Mouse (Mus musculus) intestine, embryonic 15.5 days (tissue): ENCODE results near the gene Pfkp. TPM values are rescaled to one million over a fixed set of nuclear protein-coding genes. Genes with fewer than 3 reads are reported as not detected.

Experiments used
- ATAC-seq: fragments of 200-750 bp; cut with Nextera tagmentation; 2 replicates; pipeline ENCODE4 v1.8.0; 2017; ENCODE audit warnings: moderate TSS enrichment, moderate library complexity
- H3K27ac ChIP-seq: fragments of 300-500 bp; sonication (generic); 2 replicates; pipeline ENCODE4 v1.5.1; 2015; ENCODE audit warnings: mild to moderate bottlenecking, inconsistent platforms
- H3K27me3 ChIP-seq: fragments of 300-500 bp; sonication (generic); replicated peaks from 2 replicates; pipeline ENCODE4 v1.6.1; 2015; ENCODE audit warnings: inconsistent platforms
- H3K36me3 ChIP-seq: fragments of 300-500 bp; sonication (generic); 2 replicates; pipeline ENCODE4 v1.6.1; 2015; ENCODE audit warnings: inconsistent platforms
- H3K4me1 ChIP-seq: fragments of 300-500 bp; sonication (generic); replicated peaks from 2 replicates; pipeline ENCODE4 v1.6.1; 2015; ENCODE audit warnings: inconsistent platforms
- H3K4me2 ChIP-seq: fragments of 300-500 bp; sonication (generic); replicated peaks from 2 replicates; pipeline ENCODE4 v1.6.1; 2015; ENCODE audit warnings: mild to moderate bottlenecking, inconsistent platforms
- H3K4me3 ChIP-seq: fragments of 300-500 bp; sonication (generic); replicated peaks from 2 replicates; pipeline ENCODE4 v1.5.1; 2015; ENCODE audit warnings: inconsistent platforms
- H3K9ac ChIP-seq: fragments of 300-500 bp; sonication (generic); 2 replicates; pipeline ENCODE4 v1.6.1; 2015; ENCODE audit warnings: inconsistent platforms
- H3K9me3 ChIP-seq: fragments of 300-500 bp; sonication (generic); 2 replicates; pipeline ENCODE4 v1.6.1; 2016; ENCODE audit warnings: inconsistent platforms
- WGBS: fragments of 180-500 bp; shearing (Covaris S2); methylation state at CpG from one replicate; pipeline ENCODE4 v1.1.7; 2015; 5-methylcytosine and 5-hydroxymethylcytosine counted together
- polyA plus RNA-seq: library from polyadenylated mRNA; unstranded; fragments of >200 nt; fragmentation: Nextera tagmentation; extraction: Ambion mirVana; gene quantifications from 2 replicates; pipeline ENCODE4 v1.2.1, GENCODE M21; 2015

Pfkp gene
- polyA plus RNA-seq, 1 experiment from 2014 or later: 98.5 TPM

- Histone ChIP-seq H3K9me3 (no peaks in the 10 kb centered on the region), H3K4me3 (no peak overlapping the region), H3K4me1 (no peaks in the 10 kb centered on the region), H3K27me3 (no peaks in the 10 kb centered on the region), H3K9ac (no peak overlapping the region), H3K4me2 (no peak overlapping the region), H3K27ac (no peak overlapping the region), H3K36me3 (0 out of 2 replicates have a peak, but pooled peaks cover 2% of the 10 kb centered on the region)
- WGBS: 90% methylated on average over 16 of the region's 16 CpGs
- ATAC-seq: no peak
These were observed 50.8 kb downstream of the Pfkp start for GRCm38 (mm10) chr13:6597801-6598200.

- WGBS: 91% methylated on average over 4 of the region's 4 CpGs
- ATAC-seq: no peak
- H3K9me3 ChIP-seq: no peaks in the 10 kb centered on the region
- no peak overlapping the region for H3K9ac ChIP-seq
- H3K4me3 ChIP-seq: no peak overlapping the region
- H3K4me1 ChIP-seq: no peaks in the 10 kb centered on the region
- H3K4me2 ChIP-seq: no peak overlapping the region
- H3K27ac ChIP-seq: no peak overlapping the region
- H3K36me3 ChIP-seq: 0 out of 2 replicates have a peak, but pooled peaks cover 2% of the 10 kb centered on the region
- H3K27me3 ChIP-seq: no peaks in the 10 kb centered on the region
These were observed 53.2 kb downstream of the Pfkp start for GRCm38 (mm10) chr13:6595403-6595802.

GRCm38 (mm10) chr13:6590846-6591245, 57.7 kb downstream of the Pfkp start:
- Histone ChIP-seq H3K27ac (no peak overlapping the region), H3K4me1 (no peaks in the 10 kb centered on the region), H3K4me2 (no peak overlapping the region), H3K9me3 (no peaks in the 10 kb centered on the region), H3K9ac (no peak overlapping the region), H3K4me3 (no peak overlapping the region), H3K36me3 (no peaks in the 10 kb centered on the region), H3K27me3 (no peaks in the 10 kb centered on the region)
- no peak for ATAC-seq
- WGBS: 42% methylated on average over 3 of the region's 3 CpGs

GRCm38 (mm10) chr13:6586009-6586408, 62.6 kb downstream of the Pfkp start:
- Histone ChIP-seq H3K9me3 (no peaks in the 10 kb centered on the region), H3K4me3 (no peak overlapping the region), H3K9ac (no peak overlapping the region), H3K27ac (no peak overlapping the region), H3K36me3 (peaks cover 3% of the 10 kb centered on the region; the same call in 1 of the 2 replicates), H3K4me1 (no peaks in the 10 kb centered on the region), H3K27me3 (no peaks in the 10 kb centered on the region), H3K4me2 (no peak overlapping the region)
- no peak for ATAC-seq
- 67% methylated on average over 9 of the region's 9 CpGs for WGBS

GRCm38 (mm10) chr13:6583499-6584125, 65.0 kb downstream of the Pfkp start:
- Histone ChIP-seq H3K9me3 (no peaks in the 10 kb centered on the region), H3K4me2 (no peak overlapping the region), H3K9ac (no peak overlapping the region), H3K27ac (no peak overlapping the region), H3K4me1 (no peaks in the 10 kb centered on the region), H3K27me3 (no peaks in the 10 kb centered on the region), H3K4me3 (no peak overlapping the region), H3K36me3 (peaks cover 14% of the 10 kb centered on the region)
- ATAC-seq: no peak
- 82% methylated on average over 4 of the region's 4 CpGs for WGBS

GRCm38 (mm10) chr13:6575920-6576509, 72.6 kb downstream of the Pfkp start:
- WGBS: 97% methylated on average over 6 of the region's 6 CpGs
- Histone ChIP-seq H3K4me2 (no peak overlapping the region), H3K27me3 (no peaks in the 10 kb centered on the region), H3K4me1 (no peaks in the 10 kb centered on the region), H3K9ac (no peak overlapping the region), H3K36me3 (peaks cover 41% of the 10 kb centered on the region), H3K4me3 (no peak overlapping the region), H3K27ac (no peak overlapping the region), H3K9me3 (no peaks in the 10 kb centered on the region)
- ATAC-seq: no peak

- Histone ChIP-seq H3K36me3 (peaks cover 23% of the 10 kb centered on the region), H3K4me1 (no peaks in the 10 kb centered on the region), H3K27ac (no peak overlapping the region), H3K9ac (no peak overlapping the region), H3K27me3 (no peaks in the 10 kb centered on the region), H3K9me3 (no peaks in the 10 kb centered on the region), H3K4me2 (no peak overlapping the region), H3K4me3 (no peak overlapping the region)
- 88% methylated on average over 5 of the region's 5 CpGs for WGBS
- no peak for ATAC-seq
These were observed 83.0 kb downstream of the Pfkp start for GRCm38 (mm10) chr13:6565571-6565970.

GRCm38 (mm10) chr13:6562409-6562808, 86.2 kb downstream of the Pfkp start:
- H3K36me3 ChIP-seq: peaks cover 26% of the 10 kb centered on the region
- no peak overlapping the region for H3K9ac ChIP-seq
- ATAC-seq: no peak
- no peaks in the 10 kb centered on the region for H3K9me3 ChIP-seq
- no peak overlapping the region for H3K4me2 ChIP-seq
- no peak overlapping the region for H3K4me3 ChIP-seq
- H3K4me1 ChIP-seq: no peaks in the 10 kb centered on the region
- no peak overlapping the region for H3K27ac ChIP-seq
- WGBS: 83% methylated on average over 2 of the region's 2 CpGs
- no peaks in the 10 kb centered on the region for H3K27me3 ChIP-seq

- H3K27me3 ChIP-seq: no peaks in the 10 kb centered on the region
- H3K9ac ChIP-seq: no peak overlapping the region
- ATAC-seq: no peak
- no peaks in the 10 kb centered on the region for H3K9me3 ChIP-seq
- no peaks in the 10 kb centered on the region for H3K4me1 ChIP-seq
- H3K4me3 ChIP-seq: no peak overlapping the region
- no peak overlapping the region for H3K27ac ChIP-seq
- H3K4me2 ChIP-seq: no peak overlapping the region
- 89% methylated on average over 7 of the region's 7 CpGs for WGBS
- peaks cover 19% of the 10 kb centered on the region for H3K36me3 ChIP-seq
These were observed 90.8 kb downstream of the Pfkp start for GRCm38 (mm10) chr13:6557771-6558170.

GRCm38 (mm10) chr13:6555656-6556055, 92.9 kb downstream of the Pfkp start:
- WGBS: 94% methylated on average over 11 of the region's 11 CpGs

GRCm38 (mm10) chr13:6553708-6554107, 94.9 kb downstream of the Pfkp start:
- Histone ChIP-seq H3K4me2 (no peak overlapping the region), H3K36me3 (peaks cover 22% of the 10 kb centered on the region), H3K27me3 (no peaks in the 10 kb centered on the region), H3K4me1 (no peaks in the 10 kb centered on the region), H3K4me3 (no peak overlapping the region), H3K9me3 (no peaks in the 10 kb centered on the region), H3K27ac (no peak overlapping the region), H3K9ac (no peak overlapping the region)
- 80% methylated on average over 2 of the region's 2 CpGs for WGBS
- ATAC-seq: no peak

More at GRCm38 (mm10) chr13:6555656-6556055, 92.9 kb downstream of the Pfkp start:
- no peaks in the 10 kb centered on the region for H3K27me3 ChIP-seq
- no peak for ATAC-seq
- H3K4me3 ChIP-seq: no peak overlapping the region
- H3K36me3 ChIP-seq: peaks cover 22% of the 10 kb centered on the region
- H3K4me1 ChIP-seq: no peaks in the 10 kb centered on the region
- H3K9ac ChIP-seq: no peak overlapping the region
- H3K27ac ChIP-seq: no peak overlapping the region
- no peak overlapping the region for H3K4me2 ChIP-seq
- H3K9me3 ChIP-seq: no peaks in the 10 kb centered on the region

GRCm38 (mm10) chr13:6535287-6535932, 113.2 kb downstream of the Pfkp start:
- no peak overlapping the region for H3K4me3 ChIP-seq
- H3K9me3 ChIP-seq: no peaks in the 10 kb centered on the region
- no peaks in the 10 kb centered on the region for H3K27me3 ChIP-seq
- ATAC-seq: peak; percentile 51
- H3K4me1 ChIP-seq: no peaks in the 10 kb centered on the region
- H3K4me2 ChIP-seq: no peak overlapping the region
- no peak overlapping the region for H3K9ac ChIP-seq
- no peaks in the 10 kb centered on the region for H3K36me3 ChIP-seq
- H3K27ac ChIP-seq: no peak overlapping the region
- 33% methylated on average over 6 of the region's 6 CpGs for WGBS

GRCm38 (mm10) chr13:6532683-6533082, 115.9 kb downstream of the Pfkp start:
- no peaks in the 10 kb centered on the region for H3K27me3 ChIP-seq
- H3K36me3 ChIP-seq: no peaks in the 10 kb centered on the region
- no peak overlapping the region for H3K4me3 ChIP-seq
- no peak overlapping the region for H3K27ac ChIP-seq
- 94% methylated on average over 1 of the region's 1 CpGs for WGBS
- H3K4me2 ChIP-seq: no peak overlapping the region
- H3K4me1 ChIP-seq: no peaks in the 10 kb centered on the region
- no peak overlapping the region for H3K9ac ChIP-seq
- ATAC-seq: no peak
- no peaks in the 10 kb centered on the region for H3K9me3 ChIP-seq
